9 mouse cellular contexts compared by ENCODE assay signal in genomic region chr15:92161163-92162025, GRCm38 (mm10).
DNase-seq lines count a peak whose midpoint lies in the region; ATAC-seq lines count a peak whose summit lies in the region.
"Had no signal": no experiment of that assay in that cellular context is flagged by ENCODE, and none has a peak within 500 bp of the region (broad histone marks: within the 10 kb centered on the region; RNA-seq: fewer than 3 reads in every experiment).

No protein-coding gene starts in this region.

- no peak overlapping the region for H3K9ac ChIP-seq in embryonic facial prominence, embryonic 13.5 days
- 0 out of 2 replicates have a peak overlapping the region, but pooled peaks have one; percentile 14 for H3K9ac ChIP-seq in neural tube, embryonic 12.5 days
- H3K9ac ChIP-seq: limb, embryonic 15.5 days had no signal

- no peaks in the 10 kb centered on the region for H3K9me3 ChIP-seq in embryonic facial prominence, embryonic 13.5 days
- H3K9me3 ChIP-seq in neural tube, embryonic 12.5 days: no peaks in the 10 kb centered on the region
- H3K9me3 ChIP-seq: limb, embryonic 15.5 days had no signal

- peak overlapping the region; percentile 37 for H3K4me2 ChIP-seq in embryonic facial prominence, embryonic 13.5 days
- H3K4me2 ChIP-seq in neural tube, embryonic 12.5 days (replicated peaks): peak overlapping the region; percentile 58
- H3K4me2 ChIP-seq: limb, embryonic 15.5 days had no signal

- H3K4me1 ChIP-seq in embryonic facial prominence, embryonic 13.5 days: no peaks in the 10 kb centered on the region
- peaks cover 9% of the 10 kb centered on the region; the same call in 1 of the 2 replicates for H3K4me1 ChIP-seq in neural tube, embryonic 12.5 days
- H3K4me1 ChIP-seq: limb, embryonic 15.5 days had no signal

- ATAC-seq in embryonic facial prominence, embryonic 13.5 days (ENCODE audit: insufficient number of reproducible peaks, insufficient read depth, low FRiP score, low TSS enrichment, low read depth): no peak
- peak; percentile 88 for ATAC-seq in neural tube, embryonic 12.5 days (ENCODE audit: low FRiP score, low read depth)

- H3K4me3 ChIP-seq in embryonic facial prominence, embryonic 13.5 days: no peak overlapping the region
- peak overlapping the region; percentile 29 for H3K4me3 ChIP-seq in neural tube, embryonic 12.5 days
- H3K4me3 ChIP-seq: limb, embryonic 15.5 days had no signal

- no peak overlapping the region for H3K27ac ChIP-seq in embryonic facial prominence, embryonic 13.5 days
- peak overlapping the region; percentile 37; the same call in 1 of the 2 replicates for H3K27ac ChIP-seq in neural tube, embryonic 12.5 days
- H3K27ac ChIP-seq: limb, embryonic 15.5 days had no signal

- no peaks in the 10 kb centered on the region for H3K36me3 ChIP-seq in embryonic facial prominence, embryonic 13.5 days
- no peaks in the 10 kb centered on the region for H3K36me3 ChIP-seq in neural tube, embryonic 12.5 days
- H3K36me3 ChIP-seq: limb, embryonic 15.5 days had no signal

- WGBS in embryonic facial prominence, embryonic 13.5 days: 42% methylated on average over 20 of the region's 20 CpGs
- WGBS in neural tube, embryonic 12.5 days: 29% methylated on average over 20 of the region's 20 CpGs

- H3K27me3 ChIP-seq in embryonic facial prominence, embryonic 13.5 days: no peaks in the 10 kb centered on the region
- H3K27me3 ChIP-seq in neural tube, embryonic 12.5 days (replicated peaks): no peaks in the 10 kb centered on the region
- H3K27me3 ChIP-seq: limb, embryonic 15.5 days had no signal

- peak; percentile 12 for DNase-seq in adrenal gland, postnatal 10 days
- no peak for DNase-seq in adrenal gland, adult 18-20 months (ENCODE audit: low spot score in 2 of 2)
- DNase-seq in layer of hippocampus, postnatal 10 days (ENCODE audit: low spot score in 2 of 2): peak; percentile 40 to 52
- DNase-seq in B cell, adult 2 months: no peak
- DNase-seq in urinary bladder, postnatal 14 days (ENCODE audit: low spot score): no peak
- DNase-seq in spleen, adult 18-20 months: no peak

Comparison
In these comparisons a context has a peak if more than half of its experiments do, and no peak if none do; other contexts are left out.
1. DNase-seq: peak in adrenal gland, postnatal 10 days (single experiment) and layer of hippocampus, postnatal 10 days (2 of 2); none in adrenal gland, adult 18-20 months (0 of 2), B cell, adult 2 months (0 of 2), urinary bladder, postnatal 14 days (single experiment) and spleen, adult 18-20 months (0 of 2).